Mouse (Mus musculus): ENCODE data around the gene Fgfr2. TPM values are rescaled to one million over a fixed set of nuclear protein-coding genes. Genes with fewer than 3 reads are reported as not detected.

The Fgfr2 gene
- polyA plus RNA-seq, 2 experiments from 2014 or later = not detected

- ATAC-seq = no peak
Observed at GRCm38 (mm10) chr7:132005996-132006696, 1117.0 kb downstream of the Fgfr2 start.

GRCm38 (mm10) chr7:131992873-131993272, 1130.3 kb downstream of the Fgfr2 start:
- no peak for ATAC-seq

DNA sequence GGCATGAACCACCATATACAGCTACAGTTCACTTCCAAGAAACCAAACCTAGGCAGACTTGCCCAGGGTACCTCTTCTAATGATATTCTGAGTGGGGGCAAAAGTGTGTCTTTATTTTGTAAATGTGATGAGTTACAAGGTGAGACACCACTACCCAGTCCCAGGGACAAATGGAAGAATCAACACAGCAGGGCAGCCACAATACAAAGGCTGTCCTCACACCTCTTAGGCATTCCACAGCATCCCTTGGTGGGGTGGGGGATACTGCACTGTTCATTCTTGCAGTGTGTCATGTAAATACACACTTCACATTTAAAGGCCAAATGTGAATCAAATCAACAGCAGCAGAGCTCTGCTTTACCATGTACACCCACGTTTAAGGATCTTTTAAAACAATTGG, 1130.9 kb downstream of the Fgfr2 start:
- no peak for ATAC-seq

GRCm38 (mm10) chr7:131989056-131989455, 1134.1 kb downstream of the Fgfr2 start:
- ATAC-seq = no peak

DNA sequence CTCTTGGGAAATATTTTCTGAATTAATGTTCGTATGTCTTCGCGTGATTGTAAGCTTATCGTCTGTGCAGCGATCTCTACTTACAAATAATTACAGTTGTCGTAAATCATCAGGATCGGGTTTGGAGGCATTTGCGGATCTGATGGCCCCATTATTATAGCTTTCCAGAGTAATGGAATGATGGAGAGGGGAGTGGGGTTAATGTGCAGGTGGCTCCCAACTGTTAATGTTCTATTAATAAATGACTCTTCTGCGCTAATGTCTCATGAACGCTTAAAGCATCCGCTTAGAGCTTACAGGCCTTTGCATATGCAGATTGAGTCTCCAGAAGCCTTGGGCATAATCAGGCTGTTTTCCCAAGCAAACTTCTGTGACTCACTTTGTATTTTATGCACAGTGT, 1144.5 kb downstream of the Fgfr2 start:
- ATAC-seq = no peak

DNA sequence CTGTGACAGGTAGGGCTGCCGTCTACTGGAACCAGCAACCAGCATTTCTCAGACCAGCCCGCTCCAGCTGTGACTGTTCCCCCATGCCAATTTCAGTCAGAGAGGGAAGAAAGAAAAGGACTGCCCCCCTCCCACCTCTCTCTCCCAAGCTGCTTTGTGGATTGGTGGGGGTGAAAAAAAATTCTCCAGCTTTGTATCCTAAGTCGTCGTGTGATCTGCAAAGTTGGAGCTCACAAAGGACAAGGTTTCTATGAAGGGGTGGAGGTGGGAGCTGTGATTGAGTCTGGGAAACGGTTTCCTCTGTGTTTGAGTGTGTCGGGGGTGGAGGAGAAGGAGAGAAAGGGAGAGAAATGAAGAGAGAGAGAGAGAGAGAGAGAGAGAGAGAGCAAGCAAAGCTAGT, 1147.3 kb downstream of the Fgfr2 start:
- no peak for ATAC-seq

- no peak for ATAC-seq
Observed at GRCm38 (mm10) chr7:131970255-131970654, 1152.9 kb downstream of the Fgfr2 start.

GRCm38 (mm10) chr7:131966916-131967494, 1156.1 kb downstream of the Fgfr2 start:
- ATAC-seq = no peak

DNA sequence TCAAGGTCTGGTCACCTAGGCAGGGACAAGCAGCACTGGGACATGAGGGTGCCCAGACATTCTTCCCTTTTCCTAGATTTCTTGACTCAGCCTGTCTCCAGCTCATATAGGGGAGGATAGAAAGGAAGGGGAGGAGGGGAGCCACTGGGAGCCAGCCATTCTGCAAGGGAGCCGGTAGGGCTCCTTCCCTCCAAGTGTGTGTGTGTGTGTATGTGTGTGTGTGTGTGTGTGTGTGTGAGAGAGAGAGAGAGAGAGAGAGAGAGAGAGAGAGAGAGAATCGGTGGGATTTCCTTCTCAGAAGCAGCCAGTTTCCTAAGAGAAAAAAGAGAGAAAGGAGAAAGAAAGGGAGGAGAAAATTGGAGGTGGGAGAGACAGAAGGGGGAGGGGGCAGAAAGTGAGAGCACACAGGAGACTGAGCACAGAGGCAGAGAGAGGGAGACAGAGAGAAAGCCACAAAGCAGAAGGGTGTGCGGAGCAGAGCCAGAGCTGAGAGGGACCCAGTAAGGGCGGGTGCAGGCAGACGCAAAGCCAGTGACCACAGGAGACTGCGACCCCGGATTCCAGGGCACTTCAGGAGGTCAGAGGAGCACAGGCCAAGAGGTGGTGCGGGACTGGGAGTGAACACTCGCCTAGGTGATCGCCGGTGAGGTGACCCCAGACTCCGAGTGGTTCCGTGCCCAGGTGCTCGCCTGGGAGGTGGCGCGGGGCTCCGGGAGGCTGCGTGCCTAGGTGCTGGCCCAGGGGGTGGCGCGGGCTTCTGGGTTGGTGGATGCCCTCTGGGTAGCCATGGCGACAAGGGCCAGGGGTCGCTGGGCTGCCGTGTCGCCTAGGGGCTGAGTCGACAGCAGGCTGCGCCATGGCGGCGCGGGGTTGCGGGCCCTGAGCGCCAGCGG, 1156.9 kb downstream of the Fgfr2 start, which contains the start of gene Gpr26:
Gene Gpr26 (plus strand): TSS at position 438 of the 893 bp plus-strand sequence.
- no peak for ATAC-seq

DNA sequence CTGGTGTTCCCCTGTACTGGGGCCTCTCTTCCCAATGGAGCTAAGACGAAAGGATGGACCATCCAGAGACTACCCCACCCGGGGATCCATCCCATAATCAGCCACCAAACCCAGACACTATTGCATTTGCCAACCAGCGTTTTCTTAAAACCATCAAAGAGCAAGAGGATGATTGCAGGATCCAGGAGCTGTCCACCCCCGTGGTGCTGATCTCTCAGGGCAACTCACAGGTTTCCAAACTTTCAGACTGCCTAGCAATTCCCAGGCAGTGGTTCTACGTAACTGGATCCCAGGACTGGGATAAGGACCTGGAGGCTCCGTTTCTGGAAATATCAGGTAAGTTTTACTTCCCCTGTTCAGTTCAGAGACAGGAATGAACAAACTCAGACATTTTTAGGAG, 1162.6 kb downstream of the Fgfr2 start:
- no peak for ATAC-seq

- ATAC-seq = no peak
Observed at GRCm38 (mm10) chr7:131958705-131959104, 1164.4 kb downstream of the Fgfr2 start.

- ATAC-seq = no peak
Observed at GRCm38 (mm10) chr7:131953402-131953801, 1169.7 kb downstream of the Fgfr2 start.

DNA sequence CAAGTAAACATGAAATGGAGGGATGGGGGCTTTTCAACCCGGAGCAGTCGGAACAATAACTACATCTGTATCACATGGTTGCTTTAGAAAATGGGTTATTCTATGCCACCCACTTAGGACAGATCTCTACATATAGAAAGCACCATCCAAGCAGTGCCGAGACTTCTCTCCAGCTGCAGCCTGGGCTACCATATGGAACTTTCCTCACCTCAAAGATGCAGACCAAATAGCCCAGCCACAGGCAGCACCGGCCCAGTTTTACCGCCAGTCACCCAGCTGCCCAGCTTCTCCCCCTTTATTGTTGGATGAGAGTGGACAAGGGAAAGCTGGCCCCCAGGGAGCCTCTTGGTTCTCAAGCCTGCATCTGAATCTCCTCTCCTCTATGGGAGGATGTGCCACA, 1172.0 kb downstream of the Fgfr2 start:
- no peak for ATAC-seq

DNA sequence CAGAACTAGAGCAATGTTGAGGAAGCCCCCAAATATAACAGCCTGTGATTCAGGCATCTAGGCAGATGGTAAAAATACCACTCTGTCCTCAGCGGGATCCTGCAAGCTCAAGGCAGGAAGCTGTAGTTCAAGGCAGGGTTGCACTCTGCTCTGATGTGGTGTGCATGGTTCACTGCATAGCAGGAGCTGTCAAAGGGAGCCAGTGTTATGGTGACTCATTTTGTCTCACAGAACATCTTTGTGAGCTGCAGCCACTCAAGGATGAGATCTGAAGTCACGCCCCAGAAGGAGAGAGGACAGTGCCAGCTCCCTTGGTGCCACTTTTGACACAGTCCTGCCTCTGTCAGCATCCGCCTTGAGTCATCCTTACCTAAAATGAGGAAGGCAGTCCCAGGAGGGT, 1185.5 kb downstream of the Fgfr2 start:
- no peak for ATAC-seq

DNA sequence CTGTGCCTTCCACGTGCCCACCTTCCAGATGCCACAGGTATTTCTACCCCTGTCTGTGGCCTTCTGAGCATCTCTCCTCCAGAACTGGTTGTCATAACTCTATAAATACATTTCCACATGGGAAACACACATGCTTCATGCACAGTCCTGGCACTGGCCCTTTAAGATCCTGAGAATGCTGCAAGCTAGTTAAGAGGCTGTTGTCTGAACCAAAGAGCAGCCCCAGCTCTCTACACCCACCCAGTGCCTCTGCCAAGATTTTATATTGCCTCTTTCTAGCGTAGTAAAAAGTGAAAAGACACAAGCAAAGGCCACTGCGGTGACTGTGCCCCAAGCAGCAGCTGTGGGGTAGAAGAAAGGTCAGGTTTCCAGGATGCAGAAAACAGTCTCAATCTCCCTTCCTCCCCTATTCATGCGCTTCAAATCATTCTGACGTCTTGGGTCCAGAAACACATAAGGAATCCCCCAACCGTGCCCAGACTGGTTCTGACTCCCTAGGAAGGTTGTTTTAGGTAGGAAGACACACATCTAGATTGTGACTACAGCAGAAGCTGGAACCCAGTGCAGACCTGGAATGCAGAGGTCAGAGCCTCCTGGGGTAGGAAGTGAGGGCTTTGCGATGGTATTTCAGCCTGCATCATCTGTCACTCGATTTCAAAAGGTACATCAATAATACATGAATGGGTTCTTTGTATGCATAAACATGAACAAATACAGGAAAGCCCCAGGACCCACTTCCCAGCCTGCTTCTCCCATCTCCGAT, 1195.7 kb downstream of the Fgfr2 start:
- no peak for ATAC-seq

DNA sequence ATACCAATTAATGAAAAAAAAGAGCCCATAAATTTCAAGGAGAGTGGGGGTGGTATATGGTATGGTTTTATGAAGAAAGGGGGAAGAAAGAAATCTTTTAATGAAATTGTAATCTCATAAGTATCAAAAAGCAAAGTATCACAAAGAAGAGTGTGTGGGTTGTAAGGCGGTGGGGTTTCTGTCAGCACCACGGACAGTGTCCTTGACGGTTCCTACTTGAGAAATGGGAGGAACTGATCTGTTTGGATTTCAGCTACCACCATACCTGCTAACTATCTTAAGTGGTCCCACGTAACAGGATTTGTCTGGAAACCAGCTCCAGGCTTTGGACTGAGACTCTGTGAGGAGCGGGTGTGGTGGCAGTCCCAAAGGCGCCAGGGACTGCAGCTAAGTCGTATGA, 1205.8 kb downstream of the Fgfr2 start:
- ATAC-seq = no peak

- no peak for ATAC-seq
Observed at GRCm38 (mm10) chr7:131909611-131910010, 1213.5 kb downstream of the Fgfr2 start.

- ATAC-seq = no peak
Observed at GRCm38 (mm10) chr7:131906499-131907190, 1216.5 kb downstream of the Fgfr2 start.

DNA sequence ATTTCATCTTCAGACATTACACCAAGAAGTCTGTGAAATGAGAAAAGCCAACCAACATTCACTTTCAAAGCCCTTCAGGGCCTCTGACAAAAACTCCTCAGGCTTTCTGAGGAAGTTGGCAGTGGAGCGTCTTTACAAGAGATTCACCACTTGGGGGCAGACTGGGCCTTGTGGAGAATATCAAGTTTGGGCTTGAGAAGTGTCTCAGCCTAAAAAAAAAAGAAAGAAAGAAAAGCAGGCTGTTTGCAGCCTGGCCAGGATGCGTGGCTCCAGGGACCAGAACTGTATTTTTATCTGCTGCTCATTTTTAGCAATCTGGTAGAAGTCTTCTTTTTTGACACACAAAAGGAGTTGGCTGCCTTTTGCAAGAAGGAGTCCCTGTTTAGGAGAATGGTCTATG, 1223.8 kb downstream of the Fgfr2 start:
- no peak for ATAC-seq

DNA sequence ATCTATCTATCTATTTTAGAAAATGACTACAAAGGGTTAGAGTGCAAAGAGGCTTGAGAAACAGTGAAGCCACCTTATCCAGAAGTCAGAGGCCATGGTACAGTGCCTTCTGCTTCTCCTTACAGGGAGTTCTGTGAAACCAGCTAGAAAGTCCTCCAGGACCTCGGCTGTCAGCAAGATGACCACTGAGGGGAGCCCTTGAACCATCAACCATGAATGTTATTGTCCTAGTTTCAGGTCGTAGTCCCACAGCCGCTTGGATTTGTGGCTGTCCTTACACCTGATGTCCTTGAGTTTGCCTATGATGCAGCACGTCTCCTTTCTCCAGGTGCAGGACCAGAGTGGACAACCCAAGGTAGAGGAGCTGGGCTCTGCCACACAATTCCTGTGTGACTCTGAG, 1225.9 kb downstream of the Fgfr2 start:
- ATAC-seq = no peak

DNA sequence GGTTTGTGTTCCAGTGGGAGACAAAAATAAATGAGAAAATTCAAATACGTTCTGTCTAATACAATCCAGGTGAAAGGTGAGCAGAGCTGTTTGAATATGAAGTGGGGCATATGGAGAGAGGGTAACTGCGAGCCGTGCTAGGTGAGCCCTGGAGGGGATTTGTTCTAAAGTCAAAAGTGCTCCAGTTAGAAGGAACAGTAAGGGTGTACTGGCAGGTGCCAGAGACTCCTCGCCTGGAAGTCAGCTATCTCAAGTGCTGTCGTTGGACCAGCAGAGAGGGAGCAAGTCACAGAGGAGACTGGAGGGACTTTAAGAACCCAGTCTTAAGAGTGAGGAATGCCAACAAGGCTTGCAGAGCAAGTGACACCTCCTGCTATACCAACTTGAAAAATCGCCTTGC, 1240.3 kb downstream of the Fgfr2 start:
- ATAC-seq = no peak

Measured in CD4-positive, CD25-positive, alpha-beta regulatory T cell, adult 4 months (primary cell).